Mouse (Mus musculus) forebrain, embryonic 15.5 days (tissue): ENCODE measurements at regions not wholly inside any gene's neighbourhood (a gene's known extent, or its start where the extent isn't known, plus 50 kb on each side); places are given as distances from the start of the nearest gene placed in this dataset.
A peak's percentile ranks its signal among the peaks of the same experiment; 100 is the strongest.

Source experiments
- ATAC-seq: fragments of 200-750 bp; cut with Nextera tagmentation; replicated peaks from 2 replicates; pipeline ENCODE4 v1.8.0; 2017; ENCODE audit warnings: mild to moderate bottlenecking, moderate TSS enrichment, moderate library complexity
- H3K27ac ChIP-seq: fragments of 300-500 bp; sonication (generic); replicated peaks from 2 replicates; pipeline ENCODE4 v1.5.1; 2015; ENCODE audit warnings: mild to moderate bottlenecking, inconsistent platforms
- H3K27me3 ChIP-seq: fragments of 300-500 bp; sonication (generic); 2 replicates; pipeline ENCODE4 v1.6.1; 2015; ENCODE audit warnings: inconsistent platforms
- H3K36me3 ChIP-seq: fragments of 300-500 bp; sonication (generic); 2 replicates; pipeline ENCODE4 v1.6.1; 2015; ENCODE audit warnings: mild to moderate bottlenecking, inconsistent platforms
- H3K4me1 ChIP-seq: fragments of 300-500 bp; sonication (generic); 2 replicates; pipeline ENCODE4 v1.6.1; 2015; ENCODE audit warnings: inconsistent platforms
- H3K4me2 ChIP-seq: fragments of 300-500 bp; sonication (generic); replicated peaks from 2 replicates; pipeline ENCODE4 v1.6.1; 2015; ENCODE audit warnings: mild to moderate bottlenecking, inconsistent platforms
- H3K4me3 ChIP-seq: fragments of 300-500 bp; sonication (generic); 2 replicates; pipeline ENCODE4 v1.5.1; 2015; ENCODE audit warnings: mild to moderate bottlenecking, inconsistent platforms
- H3K9ac ChIP-seq: fragments of 300-500 bp; sonication (generic); replicated peaks from 2 replicates; pipeline ENCODE4 v1.6.1; 2015; ENCODE audit warnings: mild to moderate bottlenecking, inconsistent platforms
- H3K9me3 ChIP-seq: fragments of 300-500 bp; sonication (generic); 2 replicates; pipeline ENCODE4 v1.6.1; 2016; ENCODE audit warnings: inconsistent platforms
- WGBS: fragments of 180-500 bp; shearing (Covaris S2); methylation state at CpG from one replicate; pipeline ENCODE4 v1.1.7; 2015; ENCODE audit warnings: mixed read lengths; 5-methylcytosine and 5-hydroxymethylcytosine counted together

GRCm38 (mm10) chr17:81941317-81941716 is 203.1 kb upstream of the Slc8a1 start:
- Histone ChIP-seq H3K9me3 (no peaks in the 10 kb centered on the region), H3K27me3 (no peaks in the 10 kb centered on the region), H3K4me1 (no peaks in the 10 kb centered on the region), H3K27ac (no peak overlapping the region), H3K4me2 (no peak overlapping the region), H3K36me3 (no peaks in the 10 kb centered on the region), H3K9ac (no peak overlapping the region), H3K4me3 (no peak overlapping the region)
- WGBS, result 85% methylated on average over 2 of the region's 2 CpGs
- ATAC-seq, result no peak

GRCm38 (mm10) chr17:81930736-81931135 is 192.6 kb upstream of the Slc8a1 start:
- WGBS, result 88% methylated on average over 2 of the region's 2 CpGs
- no peak for ATAC-seq
- no peak overlapping the region for H3K4me2 ChIP-seq
- no peaks in the 10 kb centered on the region for H3K36me3 ChIP-seq
- H3K9ac ChIP-seq, result no peak overlapping the region
- H3K27ac ChIP-seq, result no peak overlapping the region
- H3K27me3 ChIP-seq, result no peaks in the 10 kb centered on the region
- no peaks in the 10 kb centered on the region for H3K9me3 ChIP-seq
- H3K4me3 ChIP-seq, result no peak overlapping the region
- H3K4me1 ChIP-seq, result no peaks in the 10 kb centered on the region

GRCm38 (mm10) chr17:81906481-81907012 is 168.4 kb upstream of the Slc8a1 start:
- Histone ChIP-seq H3K4me1 (no peaks in the 10 kb centered on the region), H3K9ac (no peak overlapping the region), H3K27me3 (no peaks in the 10 kb centered on the region), H3K4me2 (no peak overlapping the region), H3K27ac (no peak overlapping the region), H3K4me3 (no peak overlapping the region), H3K36me3 (no peaks in the 10 kb centered on the region), H3K9me3 (no peaks in the 10 kb centered on the region)
- whole genome bisulfite sequencing, result 87% methylated on average over 5 of the region's 5 CpGs
- ATAC-seq, result no peak

- H3K4me1 ChIP-seq, result no peaks in the 10 kb centered on the region
- 89% methylated on average over 4 of the region's 4 CpGs for WGBS
- ATAC-seq, result no peak
- H3K36me3 ChIP-seq, result no peaks in the 10 kb centered on the region
- no peaks in the 10 kb centered on the region for H3K27me3 ChIP-seq
- H3K9ac ChIP-seq, result no peak overlapping the region
- H3K9me3 ChIP-seq, result no peaks in the 10 kb centered on the region
- H3K4me2 ChIP-seq, result no peak overlapping the region
- H3K4me3 ChIP-seq, result no peak overlapping the region
- H3K27ac ChIP-seq, result no peak overlapping the region
Observed at GRCm38 (mm10) chr17:81901999-81902665, 164.0 kb upstream of the Slc8a1 start.

- Histone ChIP-seq H3K27me3 (no peaks in the 10 kb centered on the region), H3K9ac (no peak overlapping the region), H3K4me3 (no peak overlapping the region), H3K9me3 (no peaks in the 10 kb centered on the region), H3K4me1 (no peaks in the 10 kb centered on the region), H3K36me3 (no peaks in the 10 kb centered on the region), H3K4me2 (no peak overlapping the region), H3K27ac (no peak overlapping the region)
- ATAC-seq, result no peak
- 87% methylated on average over 2 of the region's 2 CpGs for whole genome bisulfite sequencing
Observed at GRCm38 (mm10) chr17:81898984-81899383, 160.8 kb upstream of the Slc8a1 start.

- Histone ChIP-seq H3K27me3 (no peaks in the 10 kb centered on the region), H3K4me3 (no peak overlapping the region), H3K9ac (no peak overlapping the region), H3K27ac (no peak overlapping the region), H3K4me2 (no peak overlapping the region), H3K36me3 (no peaks in the 10 kb centered on the region), H3K4me1 (no peaks in the 10 kb centered on the region), H3K9me3 (no peaks in the 10 kb centered on the region)
- no peak for ATAC-seq
- WGBS, result 92% methylated on average over 3 of the region's 3 CpGs
Observed at GRCm38 (mm10) chr17:81878136-81878535, 140.0 kb upstream of the Slc8a1 start.

GRCm38 (mm10) chr17:81866683-81867082 is 128.5 kb upstream of the Slc8a1 start:
- no peak overlapping the region for H3K9ac ChIP-seq
- 87% methylated on average over 1 of the region's 1 CpGs for WGBS
- H3K36me3 ChIP-seq, result no peaks in the 10 kb centered on the region
- H3K4me2 ChIP-seq, result no peak overlapping the region
- ATAC-seq, result no peak
- H3K27ac ChIP-seq, result no peak overlapping the region
- no peaks in the 10 kb centered on the region for H3K9me3 ChIP-seq
- no peaks in the 10 kb centered on the region for H3K4me1 ChIP-seq
- H3K27me3 ChIP-seq, result no peaks in the 10 kb centered on the region
- H3K4me3 ChIP-seq, result no peak overlapping the region

- no peak overlapping the region for H3K4me2 ChIP-seq
- no peaks in the 10 kb centered on the region for H3K27me3 ChIP-seq
- no peaks in the 10 kb centered on the region for H3K9me3 ChIP-seq
- no peaks in the 10 kb centered on the region for H3K36me3 ChIP-seq
- ATAC-seq, result peak; percentile 53; the same call in 1 of the 2 replicates
- under 1% methylated on average over 6 of the region's 6 CpGs for WGBS
- H3K27ac ChIP-seq, result no peak overlapping the region
- H3K4me1 ChIP-seq, result peaks cover 5% of the 10 kb centered on the region; the same call in 1 of the 2 replicates
- no peak overlapping the region for H3K4me3 ChIP-seq
- no peak overlapping the region for H3K9ac ChIP-seq
Observed at GRCm38 (mm10) chr17:81849298-81849967, 111.3 kb upstream of the Slc8a1 start.

GRCm38 (mm10) chr17:81843793-81844192 is 105.6 kb upstream of the Slc8a1 start:
- Histone ChIP-seq H3K36me3 (no peaks in the 10 kb centered on the region), H3K4me3 (no peak overlapping the region), H3K4me1 (no peaks in the 10 kb centered on the region), H3K9me3 (no peaks in the 10 kb centered on the region), H3K4me2 (no peak overlapping the region), H3K27ac (no peak overlapping the region), H3K9ac (no peak overlapping the region), H3K27me3 (no peaks in the 10 kb centered on the region)
- 66% methylated on average over 3 of the region's 3 CpGs for WGBS
- ATAC-seq, result no peak

- Histone ChIP-seq H3K4me3 (no peak overlapping the region), H3K27ac (no peak overlapping the region), H3K27me3 (no peaks in the 10 kb centered on the region), H3K4me2 (no peak overlapping the region), H3K36me3 (no peaks in the 10 kb centered on the region), H3K4me1 (no peaks in the 10 kb centered on the region), H3K9me3 (no peaks in the 10 kb centered on the region), H3K9ac (no peak overlapping the region)
- WGBS, result 83% methylated on average over 6 of the region's 6 CpGs
- ATAC-seq, result no peak
Observed at GRCm38 (mm10) chr17:81797827-81798376, 59.7 kb upstream of the Slc8a1 start.

- Histone ChIP-seq H3K9ac (no peak overlapping the region), H3K9me3 (no peaks in the 10 kb centered on the region)
- 83% methylated on average over 3 of the region's 3 CpGs for WGBS
Observed at GRCm38 (mm10) chr17:81788781-81789180, 50.6 kb upstream of the Slc8a1 start.

More at GRCm38 (mm10) chr17:81788781-81789180, 50.6 kb upstream of the Slc8a1 start:
- Histone ChIP-seq H3K27ac (no peak overlapping the region), H3K36me3 (no peaks in the 10 kb centered on the region), H3K4me3 (no peak overlapping the region), H3K4me2 (no peak overlapping the region), H3K4me1 (no peaks in the 10 kb centered on the region), H3K27me3 (no peaks in the 10 kb centered on the region)
- no peak for ATAC-seq
